ENCODE assay signal across 11 mouse cellular contexts in genomic region chr14:121073093-121073866, GRCm38 (mm10). TPM values are rescaled to one million over a fixed set of nuclear protein-coding genes. Genes with fewer than 3 reads are reported as not detected.
A peak's percentile ranks its signal among the peaks of the same experiment; 100 is the strongest.
DNase-seq lines count a peak whose midpoint lies in the region; ATAC-seq and TF ChIP-seq lines count a peak whose summit lies in the region.
"Had no signal": no experiment of that assay in that cellular context is flagged by ENCODE, and none has a peak within 500 bp of the region (broad histone marks: within the 10 kb centered on the region; RNA-seq: fewer than 3 reads in every experiment).

No protein-coding gene starts in this region.

- 0 out of 2 replicates have a peak, but pooled peaks cover 2% of the 10 kb centered on the region for H3K36me3 ChIP-seq in lung, embryonic 16.5 days (ENCODE audit: control insufficient read depth, insufficient read depth, low read length)
- H3K36me3 ChIP-seq in forebrain, postnatal 0 days (ENCODE audit: insufficient read depth) = no peaks in the 10 kb centered on the region
- peaks cover 4% of the 10 kb centered on the region; the same call in 1 of the 2 replicates for H3K36me3 ChIP-seq in neural tube, embryonic 13.5 days

- 0 out of 2 replicates have a peak, but pooled peaks have one; percentile 31 for ATAC-seq in lung, embryonic 16.5 days (ENCODE audit: low read depth)
- peak; percentile 72 for ATAC-seq in forebrain, postnatal 0 days
- ATAC-seq in neural tube, embryonic 13.5 days (ENCODE audit: low read depth) = peak; percentile 56; the same call in 1 of the 2 replicates

- no peak overlapping the region for H3K4me2 ChIP-seq in lung, embryonic 16.5 days (ENCODE audit: low read depth, low read length)
- no peak overlapping the region for H3K4me2 ChIP-seq in forebrain, postnatal 0 days (ENCODE audit: low read depth)
- H3K4me2 ChIP-seq in neural tube, embryonic 13.5 days = no peak overlapping the region

- no peak for TF ChIP-seq CTCF in forebrain, postnatal 0 days (IDR thresholded peaks at IDR 0.05; ENCODE audit: low read depth)

- peaks cover 5% of the 10 kb centered on the region; the same call in 1 of the 2 replicates for H3K4me1 ChIP-seq in lung, embryonic 16.5 days (replicated peaks; ENCODE audit: control insufficient read depth, insufficient read depth, low read length)
- H3K4me1 ChIP-seq in forebrain, postnatal 0 days (ENCODE audit: insufficient read depth) = 0 out of 2 replicates have a peak, but pooled peaks cover 6% of the 10 kb centered on the region
- no peaks in the 10 kb centered on the region for H3K4me1 ChIP-seq in neural tube, embryonic 13.5 days (replicated peaks)

- H3K4me3 ChIP-seq in lung, embryonic 16.5 days (ENCODE audit: low read length) = no peak overlapping the region
- H3K4me3 ChIP-seq in forebrain, postnatal 0 days (ENCODE audit: low read depth, low read length) = no peak overlapping the region
- no peak overlapping the region for H3K4me3 ChIP-seq in neural tube, embryonic 13.5 days

- H3K27ac ChIP-seq in lung, embryonic 16.5 days (ENCODE audit: low read length) = no peak overlapping the region
- peak overlapping the region; percentile 73 for H3K27ac ChIP-seq in forebrain, postnatal 0 days (ENCODE audit: low read depth, low read length)
- H3K27ac ChIP-seq in neural tube, embryonic 13.5 days (replicated peaks) = no peak overlapping the region
- H3K27ac ChIP-seq: liver, embryonic 14.5 days had no signal

- H3K27me3 ChIP-seq in lung, embryonic 16.5 days (ENCODE audit: control insufficient read depth, insufficient read depth, low read depth, low read length) = no peaks in the 10 kb centered on the region
- no peaks in the 10 kb centered on the region for H3K27me3 ChIP-seq in forebrain, postnatal 0 days (ENCODE audit: insufficient read depth, low read length)
- H3K27me3 ChIP-seq in neural tube, embryonic 13.5 days = no peaks in the 10 kb centered on the region

- H3K9me3 ChIP-seq in lung, embryonic 16.5 days (ENCODE audit: control insufficient read depth, low read length) = no peaks in the 10 kb centered on the region
- H3K9me3 ChIP-seq in forebrain, postnatal 0 days (ENCODE audit: low read length) = no peaks in the 10 kb centered on the region
- no peaks in the 10 kb centered on the region for H3K9me3 ChIP-seq in neural tube, embryonic 13.5 days

- peak; percentile 43 for DNase-seq in adrenal gland, postnatal 10 days
- DNase-seq in adrenal gland, postnatal 4 days (ENCODE audit: low spot score in 2 of 2) = no peak
- no peak for DNase-seq in lung, postnatal 14 days
- DNase-seq in forebrain, postnatal 0 days = no peak
- DNase-seq in right cerebral cortex, postnatal 25 days = no peak
- DNase-seq in spleen, adult 12 weeks (ENCODE audit: low spot score) = no peak
- DNase-seq: embryo, embryonic 11 days; gastrocnemius, postnatal 25 days had no signal

- WGBS in lung, embryonic 16.5 days = 87% methylated on average over 5 of the region's 5 CpGs
- 94% methylated on average over 5 of the region's 5 CpGs for WGBS in forebrain, postnatal 0 days
- WGBS in neural tube, embryonic 13.5 days = 96% methylated on average over 5 of the region's 5 CpGs

- H3K9ac ChIP-seq in lung, embryonic 16.5 days (ENCODE audit: low read length) = no peak overlapping the region
- H3K9ac ChIP-seq in forebrain, postnatal 0 days = no peak overlapping the region
- H3K9ac ChIP-seq in neural tube, embryonic 13.5 days = no peak overlapping the region
- H3K9ac ChIP-seq: liver, embryonic 14.5 days had no signal

RNA-seq across cellular contexts. Expression of gene Farp1, which starts 38.3 kb away (rescaled TPM):
- total RNA-seq in adrenal gland, postnatal 10 days (2021) = 10 to 100 TPM; 21.1 to 32.3 TPM
- 10 to 100 TPM; 41.6 to 58.5 TPM for total RNA-seq in adrenal gland, postnatal 4 days (2021)
- polyA plus RNA-seq in lung, embryonic 16.5 days (2015; fragmentation: Nextera tagmentation; extraction: Ambion mirVana) = 20.0 and 22.0 TPM in 2 replicates
- total RNA-seq in forebrain, postnatal 0 days (2014; rRNA removed) = 88.9 and 120 TPM in 2 replicates
- polyA plus RNA-seq in forebrain, postnatal 0 days (2015; fragmentation: Nextera tagmentation; extraction: Ambion mirVana) = 31.6 and 48.3 TPM in 2 replicates
- polyA plus RNA-seq in neural tube, embryonic 13.5 days (2015; fragmentation: Nextera tagmentation; extraction: Ambion mirVana) = 21.0 and 21.2 TPM in 2 replicates
